Mouse (Mus musculus) T-helper 1 cell (primary cell): ENCODE measurements around the gene Ptgfrn.

Source experiments
- in situ Hi-C: fragments of 300-600 bp; cut with MboI, MseI; formaldehyde crosslinking; loops from one replicate; pipeline ENCODE4 v1.15.1; 2025; ENCODE audit warnings: high pct_unique_total_duplicates

Ptgfrn gene

DNA sequence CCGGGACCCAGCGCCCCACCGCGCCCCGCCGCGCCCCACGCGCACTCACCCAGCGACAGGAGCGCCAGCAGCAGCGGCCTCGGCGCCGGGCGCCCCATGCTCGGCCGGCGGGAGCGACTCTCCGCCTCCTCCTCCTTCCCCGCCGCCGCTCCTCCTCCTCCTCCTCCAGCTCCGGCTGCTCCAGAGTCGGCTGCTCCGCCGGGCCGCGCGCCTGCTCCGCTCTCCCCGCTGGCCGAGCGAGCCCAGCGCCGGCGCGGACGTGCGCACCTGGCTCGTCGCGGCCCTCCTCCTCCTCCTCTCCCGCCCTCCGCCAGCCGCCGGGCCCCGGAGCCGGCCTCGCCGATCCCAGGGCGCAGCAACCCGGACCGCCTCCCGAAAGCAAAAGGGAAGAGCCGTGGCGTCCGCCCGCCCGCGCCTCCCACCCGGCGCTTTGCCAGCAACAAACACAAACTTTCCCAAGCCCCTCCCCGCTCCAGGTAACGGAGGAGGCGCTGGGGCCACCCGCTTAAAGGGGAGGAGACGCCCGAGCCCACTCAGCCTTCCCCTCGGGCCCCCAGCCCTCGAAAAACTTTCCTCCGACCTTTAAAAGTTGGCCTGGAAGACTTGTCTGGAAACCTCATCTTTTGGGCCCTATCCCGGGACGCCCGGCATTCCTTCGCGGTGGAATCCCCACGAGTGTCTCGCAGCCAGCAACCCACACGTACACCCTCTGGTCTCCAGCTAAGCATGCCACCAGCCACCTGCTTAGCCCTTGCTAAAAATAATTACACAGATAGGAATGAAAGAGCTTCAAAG lies at the start of gene Ptgfrn:
Gene Ptgfrn (minus strand): TSS at position 236 of the 795 bp plus-strand sequence.
- in situ Hi-C loops = no loop called here

DNA sequence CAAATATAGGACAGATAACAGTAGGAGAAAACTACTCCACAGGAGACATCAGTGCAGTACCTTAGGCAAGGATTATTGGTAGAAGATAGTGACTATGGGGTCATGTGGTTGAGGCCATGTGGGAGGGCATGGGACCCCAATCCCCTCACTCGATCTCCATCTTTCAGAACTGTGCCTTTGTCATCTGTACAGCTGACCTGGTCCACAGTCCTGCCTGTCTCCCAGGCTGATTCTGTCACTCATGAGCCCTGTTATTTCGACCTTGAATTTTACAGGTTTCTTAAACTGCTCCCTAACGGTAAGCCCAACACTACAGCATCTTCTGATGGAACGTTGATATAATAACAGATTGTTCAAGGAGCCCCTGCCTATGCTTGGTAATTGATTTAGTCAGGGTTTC lies 49.6 kb upstream of the Ptgfrn start:
- in situ Hi-C loops = loop anchor here (25.0 kb wide), 1 partner anchor 947 kb away; no protein-coding TSS in a partner anchor

DNA sequence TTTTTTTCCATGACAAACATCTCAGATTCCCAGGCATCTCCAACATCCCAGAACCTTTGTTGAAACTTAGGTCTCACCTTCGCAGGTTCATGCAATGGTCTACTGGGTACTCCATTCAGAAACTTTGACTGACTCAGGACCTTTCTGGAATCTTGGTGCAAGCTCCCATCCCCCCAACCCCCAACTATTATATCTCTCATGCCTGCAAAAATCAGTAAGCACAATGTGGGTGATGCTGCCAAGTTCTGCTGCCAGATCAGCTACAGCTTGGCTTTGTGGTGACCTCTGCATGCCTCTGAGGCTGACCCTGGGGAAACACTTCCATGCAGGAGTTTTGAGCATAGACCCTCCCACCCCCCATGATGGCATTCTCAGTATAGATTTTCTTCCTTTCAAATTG lies 44.0 kb upstream of the Ptgfrn start:
- in situ Hi-C loops = loop anchor here (25.0 kb wide), 1 partner anchor 942 kb away; no protein-coding TSS in a partner anchor

DNA sequence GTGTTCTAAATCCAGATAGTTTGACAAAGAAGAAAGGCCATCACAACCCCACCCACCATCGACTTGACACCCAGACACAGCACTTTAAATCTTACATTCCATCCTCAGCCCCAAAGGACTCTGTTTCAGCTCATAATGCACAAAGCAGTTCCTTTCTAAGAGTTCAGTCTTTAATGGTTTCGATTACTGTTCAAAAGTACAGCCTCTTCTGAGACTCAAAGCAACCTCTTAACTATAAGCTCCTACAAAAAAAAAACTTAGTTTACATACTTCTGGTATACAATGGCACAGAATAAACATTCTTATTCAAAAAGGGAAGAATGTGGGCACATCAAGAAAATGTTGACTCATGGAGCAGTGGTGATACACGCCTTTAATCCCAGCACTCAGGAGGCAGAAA lies 43.3 kb upstream of the Ptgfrn start:
- in situ Hi-C loops = loop anchor here (25.0 kb wide), 1 partner anchor 941 kb away; no protein-coding TSS in a partner anchor

- in situ Hi-C loops = loop anchor here (10.0 kb wide), 1 partner anchor 511 kb away; no protein-coding TSS in a partner anchor
Observed at GRCm38 (mm10) chr3:101146126-101146772, 36.2 kb upstream of the Ptgfrn start.

DNA sequence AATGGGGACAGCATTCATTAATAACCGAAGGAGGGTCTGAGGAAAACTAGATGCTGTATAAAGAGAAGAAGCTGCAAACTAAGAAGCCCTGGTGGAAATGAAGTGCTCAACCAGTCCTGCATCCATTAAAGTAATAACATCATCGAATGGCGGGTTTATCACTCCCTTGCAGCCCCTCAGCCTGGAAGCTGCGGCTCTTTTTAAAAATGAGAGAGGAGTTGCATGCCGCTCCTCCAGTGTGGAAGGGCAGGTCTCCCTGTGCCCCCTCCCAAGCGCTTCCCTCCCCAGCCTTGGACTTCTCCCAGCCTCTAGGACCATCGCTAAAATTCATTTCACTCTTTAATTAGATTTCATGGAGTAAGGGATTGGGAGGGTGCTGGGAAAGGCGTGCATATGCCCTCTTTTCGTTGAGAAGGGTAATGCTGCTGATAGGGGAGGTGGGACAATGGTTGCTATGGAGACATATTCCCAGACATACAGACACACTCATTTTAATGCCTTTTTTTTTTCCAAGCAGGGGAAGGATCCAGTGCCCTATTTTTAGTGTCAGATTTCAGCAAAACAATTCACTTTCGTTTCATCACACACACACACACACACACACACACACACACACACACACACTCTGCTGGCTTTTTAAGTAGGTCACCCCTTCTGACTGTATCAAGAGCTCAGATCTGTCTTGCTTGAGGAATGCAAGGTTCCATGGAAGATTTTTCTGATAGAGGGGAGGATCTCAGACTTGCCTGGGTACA lies 35.4 kb upstream of the Ptgfrn start:
- in situ Hi-C loops = loop anchor here (10.0 kb wide), 1 partner anchor 511 kb away; no protein-coding TSS in a partner anchor

GRCm38 (mm10) chr3:101144366-101144948 lies 34.4 kb upstream of the Ptgfrn start:
- in situ Hi-C loops = loop anchor here (10.0 kb wide), 1 partner anchor 510 kb away; no protein-coding TSS in a partner anchor

DNA sequence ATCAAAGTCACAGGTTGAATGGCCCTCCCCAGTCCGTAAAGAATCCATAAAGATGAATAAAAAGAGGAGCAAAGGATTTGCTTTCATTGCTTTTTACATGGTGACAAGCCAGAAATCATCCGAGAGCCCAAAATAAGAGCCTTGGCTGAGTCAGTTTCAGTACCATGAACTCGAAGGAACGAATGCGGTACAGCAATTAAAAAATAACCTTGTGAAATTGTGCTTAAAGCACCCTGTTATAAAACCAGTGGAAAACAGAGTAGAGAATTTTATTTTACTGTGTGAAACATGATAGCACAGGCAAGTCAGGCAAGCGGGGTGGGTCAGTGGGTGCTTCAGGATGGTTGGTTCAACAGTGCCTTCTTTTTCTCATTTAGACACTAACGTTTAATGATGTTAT lies 33.4 kb upstream of the Ptgfrn start:
- in situ Hi-C loops = loop anchor here (10.0 kb wide), 1 partner anchor 509 kb away; no protein-coding TSS in a partner anchor

DNA sequence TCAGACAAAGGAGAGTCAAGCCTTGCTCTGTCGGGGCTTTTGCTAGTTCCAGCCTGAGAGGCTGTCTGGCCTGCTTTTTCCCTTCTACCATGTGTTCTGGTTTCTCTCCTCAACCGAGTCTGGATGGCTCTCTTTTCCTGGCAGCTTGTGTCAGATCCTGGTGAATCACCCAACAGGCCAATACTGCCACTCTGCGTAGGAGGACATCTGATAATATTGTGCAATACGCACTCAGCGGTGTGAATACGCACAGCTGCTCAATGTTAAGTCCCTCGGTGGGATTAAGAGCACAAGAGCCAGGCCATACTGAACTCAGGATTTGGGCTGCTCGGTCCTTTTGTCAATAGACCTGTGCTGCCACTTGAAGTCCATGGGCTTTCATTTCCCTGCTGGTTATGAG lies 31.8 kb upstream of the Ptgfrn start:
- in situ Hi-C loops = loop anchor here (10.0 kb wide), 1 partner anchor 507 kb away; no protein-coding TSS in a partner anchor

- in situ Hi-C loops = loop anchor here (10.0 kb wide), 1 partner anchor 505 kb away; no protein-coding TSS in a partner anchor
Observed at GRCm38 (mm10) chr3:101139958-101140357, 29.9 kb upstream of the Ptgfrn start.

- in situ Hi-C loops = no loop called here
Observed at GRCm38 (mm10) chr3:101136483-101136882, 26.4 kb upstream of the Ptgfrn start.

DNA sequence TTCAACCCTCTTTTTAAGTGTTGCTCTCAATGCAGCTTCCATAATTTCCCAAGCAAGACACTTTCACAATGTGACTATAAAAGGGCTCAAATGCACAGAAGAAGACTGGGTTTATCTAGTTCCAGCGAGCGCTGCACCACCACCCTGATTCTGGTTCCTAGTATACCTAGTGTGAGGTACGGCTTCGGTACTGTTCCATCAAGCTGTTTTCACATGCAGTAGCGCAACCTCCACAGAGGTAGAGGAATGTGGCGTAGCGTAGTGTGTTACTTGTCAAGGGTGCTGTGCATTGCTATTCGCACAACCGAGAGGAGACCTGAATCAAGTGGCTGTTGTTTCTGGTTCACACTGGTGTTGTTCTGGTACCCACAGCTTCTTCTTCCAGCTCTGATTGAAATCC lies 24.8 kb upstream of the Ptgfrn start:
- in situ Hi-C loops = no loop called here

- in situ Hi-C loops = no loop called here
Observed at GRCm38 (mm10) chr3:101132981-101133380, 22.9 kb upstream of the Ptgfrn start.

DNA sequence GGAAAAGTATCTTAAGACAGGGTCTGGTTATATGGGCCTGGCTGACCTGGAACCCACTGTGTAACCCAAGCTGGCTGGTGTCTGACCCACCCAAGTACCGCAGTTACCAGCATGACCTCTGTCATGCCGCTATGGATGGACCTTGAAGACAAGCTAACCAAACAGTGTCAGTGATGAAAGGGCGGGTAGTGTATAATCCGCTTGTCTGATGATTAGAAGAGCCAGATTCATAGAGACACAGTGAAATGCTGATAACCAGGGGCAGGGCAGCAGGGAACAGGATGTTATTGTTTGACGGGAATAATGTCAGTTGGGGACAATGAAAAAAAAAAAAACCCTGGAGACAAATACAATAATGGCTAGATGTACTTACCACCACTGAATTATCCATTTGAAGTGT lies 21.7 kb upstream of the Ptgfrn start:
- in situ Hi-C loops = no loop called here

DNA sequence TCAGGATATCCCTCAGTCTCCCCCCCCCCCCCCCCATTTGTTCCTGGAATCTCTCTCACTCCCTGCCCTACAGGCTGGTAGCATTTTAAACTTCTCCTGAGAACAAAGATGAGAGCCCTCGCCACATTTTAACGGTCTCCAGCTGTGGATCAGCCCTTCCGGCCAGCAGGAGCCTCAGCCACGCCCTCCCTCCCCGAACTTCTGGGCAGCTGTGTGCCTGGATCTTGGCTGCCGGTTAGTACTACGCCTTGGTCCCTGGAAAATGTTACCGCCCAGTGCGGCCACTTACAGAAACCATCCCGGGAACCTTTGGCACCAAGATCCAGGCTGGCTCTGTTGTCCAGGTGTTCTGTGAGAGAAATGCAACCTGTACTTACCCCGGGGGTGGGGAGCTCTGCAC lies 20.4 kb upstream of the Ptgfrn start:
- in situ Hi-C loops = no loop called here

DNA sequence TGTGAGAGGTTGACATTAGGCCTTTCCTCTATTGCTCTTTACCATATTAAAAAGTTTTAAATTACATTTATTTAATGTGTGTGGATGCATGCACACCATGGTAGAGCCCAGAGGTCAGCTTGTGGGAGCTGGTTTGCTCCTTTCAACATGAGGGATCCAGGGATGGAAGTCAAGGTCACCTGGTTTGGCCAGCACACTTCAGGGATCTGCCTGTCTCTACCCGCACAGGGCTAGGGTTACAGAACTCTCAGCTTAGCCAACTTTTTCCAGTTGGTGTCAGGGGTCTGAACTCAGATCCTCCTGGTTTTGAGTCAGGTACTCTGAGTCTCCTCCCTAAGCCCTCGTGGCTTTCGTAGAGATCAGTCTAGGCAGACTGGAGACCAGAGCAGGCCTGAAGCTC lies 19.5 kb upstream of the Ptgfrn start:
- in situ Hi-C loops = no loop called here

GRCm38 (mm10) chr3:101129090-101129489 lies 19.0 kb upstream of the Ptgfrn start:
- in situ Hi-C loops = no loop called here

GRCm38 (mm10) chr3:101127766-101128165 lies 17.7 kb upstream of the Ptgfrn start:
- in situ Hi-C loops = no loop called here

DNA sequence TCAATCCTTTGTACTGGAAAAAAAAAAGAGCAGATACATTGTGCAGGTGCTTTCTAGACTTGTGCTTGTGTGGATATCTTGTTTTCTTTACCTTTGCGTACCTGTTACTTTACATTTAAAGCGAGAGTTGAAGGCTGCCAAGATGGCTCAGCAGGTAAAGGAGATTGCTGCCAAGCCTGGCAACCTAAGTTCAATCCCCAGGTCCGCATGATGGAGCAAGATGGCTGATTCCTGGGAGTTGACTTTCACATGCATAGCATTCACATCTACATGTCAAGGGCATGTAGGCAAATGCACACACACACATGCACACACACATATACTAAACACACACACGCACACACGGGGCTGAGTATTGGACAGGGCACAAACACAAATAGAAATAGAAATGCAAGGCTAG lies 14.6 kb upstream of the Ptgfrn start:
- in situ Hi-C loops = no loop called here

- in situ Hi-C loops = no loop called here
Observed at GRCm38 (mm10) chr3:101122479-101122878, 12.4 kb upstream of the Ptgfrn start.

DNA sequence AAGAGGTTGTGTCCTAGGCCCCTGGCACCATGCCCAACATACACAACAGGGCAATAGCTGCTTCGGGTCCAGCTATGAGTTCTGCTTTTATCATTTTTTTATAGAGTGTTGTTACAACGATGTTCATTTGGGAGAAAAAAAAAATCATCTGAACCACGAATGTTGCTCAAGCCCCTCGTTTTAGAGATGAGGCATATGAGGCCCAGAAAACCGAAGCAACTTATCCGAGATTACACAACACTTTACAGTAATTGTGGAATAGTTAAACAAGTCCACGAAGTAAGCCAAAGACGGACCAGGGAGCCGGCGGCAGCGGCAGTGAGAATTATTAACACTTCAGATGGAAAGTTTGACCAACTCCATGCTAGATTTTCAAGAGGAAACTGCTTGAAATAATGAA lies 7.7 kb upstream of the Ptgfrn start:
- in situ Hi-C loops = no loop called here

DNA sequence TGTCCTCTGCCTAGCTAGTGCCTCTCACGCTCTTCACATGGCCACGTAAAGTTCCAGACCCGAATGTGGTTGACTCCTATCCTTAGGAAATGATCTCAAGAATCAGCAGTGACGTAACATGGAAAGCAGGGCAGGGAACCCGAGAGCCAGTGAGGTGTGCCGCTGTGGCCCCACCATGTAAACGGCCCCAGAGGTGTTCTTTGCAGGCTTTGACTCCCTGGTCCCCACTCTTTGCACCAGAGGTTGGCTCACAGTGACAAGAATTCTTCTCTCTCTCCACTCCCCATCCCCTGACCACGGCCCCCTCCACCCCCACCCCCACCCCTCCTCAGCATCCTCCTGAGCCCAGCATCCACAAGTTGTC lies 7.3 kb upstream of the Ptgfrn start:
- in situ Hi-C loops = no loop called here
